ENCODE assay signal across 21 mouse cellular contexts in the genomic region with DNA sequence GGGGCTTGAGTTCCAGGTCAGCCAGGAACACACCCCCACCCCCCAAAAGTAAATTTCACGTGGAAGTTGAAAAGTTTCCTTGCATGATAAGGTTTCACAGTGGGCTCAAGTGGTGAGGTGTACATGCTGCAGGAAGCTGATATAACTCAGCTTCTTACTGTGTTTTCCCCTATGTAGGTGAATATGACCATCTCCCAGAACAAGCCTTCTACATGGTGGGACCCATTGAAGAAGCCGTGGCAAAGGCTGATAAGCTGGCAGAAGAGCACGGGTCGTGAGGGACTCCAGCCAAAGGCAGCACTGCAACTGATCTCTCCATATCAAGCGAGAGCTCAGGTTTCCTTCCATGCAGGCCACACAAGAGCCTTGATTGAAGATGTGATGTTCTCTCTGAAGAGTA. TPM values are rescaled to one million over a fixed set of nuclear protein-coding genes. Genes with fewer than 3 reads are reported as not detected.
DNase-seq lines count a peak whose midpoint lies in the region; ATAC-seq and TF ChIP-seq lines count a peak whose summit lies in the region.
"Had no signal": no experiment of that assay in that cellular context is flagged by ENCODE, and none has a peak within 500 bp of the region (broad histone marks: within the 10 kb centered on the region; RNA-seq: fewer than 3 reads in every experiment).

No protein-coding gene starts in this region.

- TF ChIP-seq CTCF in heart, adult 2 months (IDR thresholded peaks at IDR 0.05), result no peak
- no peak for TF ChIP-seq CTCF in liver, embryonic 14.5 days (IDR thresholded peaks at IDR 0.05; ENCODE audit: low read depth)

- H3K4me2 ChIP-seq in liver, embryonic 14.5 days (ENCODE audit: low read depth), result peak overlapping the region; percentile 88; the same call in 1 of the 2 replicates
- no peak overlapping the region for H3K4me2 ChIP-seq in liver, embryonic 11.5 days
- H3K4me2 ChIP-seq in midbrain, embryonic 13.5 days (replicated peaks), result no peak overlapping the region
- H3K4me2 ChIP-seq: forebrain, embryonic 13.5 days; hindbrain, embryonic 14.5 days; midbrain, embryonic 12.5 days had no signal

- peaks cover 50% of the 10 kb centered on the region for H3K36me3 ChIP-seq in heart, adult 2 months (ENCODE audit: control insufficient read depth, insufficient read depth, low read length)
- peaks cover 56% of the 10 kb centered on the region for H3K36me3 ChIP-seq in liver, embryonic 14.5 days (replicated peaks; ENCODE audit: control insufficient read depth, insufficient read depth, low read depth)
- peaks cover 46% of the 10 kb centered on the region for H3K36me3 ChIP-seq in liver, embryonic 11.5 days (ENCODE audit: control insufficient read depth, insufficient read depth, low read length)
- peaks cover 59% of the 10 kb centered on the region for H3K36me3 ChIP-seq in midbrain, embryonic 13.5 days

- intact Hi-C loops in heart, adult 2 months (cut with DNase I), result loop anchor here (1.0 to 10.0 kb wide), 2 partner anchors 31 to 405 kb away; partner anchors contain the start of genes Myl6 and Myl6b

- peak; percentile 35 for DNase-seq in cerebellum, adult 9-10 months
- no peak for DNase-seq in cerebellum, postnatal 36 days
- peak; percentile 23 for DNase-seq in heart, postnatal 4 days
- no peak for DNase-seq in heart, adult 2 months
- DNase-seq in liver, embryonic 14.5 days (ENCODE audit: low read depth in 3 of 3, low spot score in 3 of 3), result no peak
- DNase-seq in liver, embryonic 11.5 days (ENCODE audit: low spot score), result no peak
- DNase-seq: adrenal gland, adult 8-10 months; cerebellum, adult 2 months; cerebellum, postnatal 25 days; gastrocnemius, postnatal 14 days; kidney, adult 2 months; lung, postnatal 4 days; right cerebral cortex, postnatal 14 days; thymus, postnatal 14 days had no signal

- H3K4me1 ChIP-seq in heart, adult 2 months (ENCODE audit: control insufficient read depth, insufficient read depth, low read length), result peaks cover 8% of the 10 kb centered on the region
- H3K4me1 ChIP-seq in liver, embryonic 14.5 days (replicated peaks; ENCODE audit: control insufficient read depth in 2 of 2, insufficient read depth in 2 of 2, low read length in 1 of 2), result peaks cover 25 to 38% of the 10 kb centered on the region in 2 experiments
- peaks cover 46% of the 10 kb centered on the region for H3K4me1 ChIP-seq in liver, embryonic 11.5 days (replicated peaks; ENCODE audit: control insufficient read depth, insufficient read depth, low read length)
- H3K4me1 ChIP-seq in midbrain, embryonic 13.5 days (replicated peaks), result peaks cover 52% of the 10 kb centered on the region

- no peak; the same call in 1 of the 2 replicates for TF ChIP-seq POLR2A in heart, adult 2 months (IDR thresholded peaks at IDR 0.05; ENCODE audit: insufficient read depth, low read depth, low read length)

- ATAC-seq in liver, embryonic 14.5 days (ENCODE audit: insufficient read depth), result no peak
- ATAC-seq in liver, embryonic 11.5 days (replicated peaks; ENCODE audit: low FRiP score), result no peak
- no peak for ATAC-seq in midbrain, embryonic 13.5 days
- ATAC-seq: forebrain, embryonic 13.5 days; inflammation-experienced regulatory T-cells, adult 6 months had no signal

- H3K9me3 ChIP-seq in liver, embryonic 14.5 days (ENCODE audit: control insufficient read depth, low read length), result no peaks in the 10 kb centered on the region
- no peaks in the 10 kb centered on the region for H3K9me3 ChIP-seq in liver, embryonic 11.5 days (ENCODE audit: control insufficient read depth, low read length)
- no peaks in the 10 kb centered on the region for H3K9me3 ChIP-seq in midbrain, embryonic 13.5 days
- H3K9me3 ChIP-seq: forebrain, embryonic 13.5 days; megakaryocyte, embryonic 14.5 days; midbrain, embryonic 12.5 days had no signal

- H3K27me3 ChIP-seq in heart, adult 2 months (ENCODE audit: control insufficient read depth, insufficient read depth, low read length), result no peaks in the 10 kb centered on the region
- H3K27me3 ChIP-seq in liver, embryonic 14.5 days (ENCODE audit: control insufficient read depth, insufficient read depth, low read length), result no peaks in the 10 kb centered on the region
- H3K27me3 ChIP-seq in liver, embryonic 11.5 days (replicated peaks; ENCODE audit: control insufficient read depth, insufficient read depth, low read length), result no peaks in the 10 kb centered on the region
- H3K27me3 ChIP-seq in midbrain, embryonic 13.5 days, result no peaks in the 10 kb centered on the region
- H3K27me3 ChIP-seq: CH12.LX; forebrain, embryonic 13.5 days; megakaryocyte, embryonic 14.5 days; midbrain, embryonic 12.5 days had no signal

- no peak overlapping the region for H3K9ac ChIP-seq in heart, adult 2 months (ENCODE audit: low read depth, low read length)
- H3K9ac ChIP-seq in liver, embryonic 14.5 days (replicated peaks), result no peak overlapping the region
- H3K9ac ChIP-seq in liver, embryonic 11.5 days (ENCODE audit: low read depth, low read length), result no peak overlapping the region
- H3K9ac ChIP-seq in midbrain, embryonic 13.5 days (replicated peaks), result no peak overlapping the region
- H3K9ac ChIP-seq: forebrain, embryonic 13.5 days; hindbrain, embryonic 14.5 days; midbrain, embryonic 12.5 days had no signal

- no peak for TF ChIP-seq EP300 in heart, adult 2 months (IDR thresholded peaks at IDR 0.05; ENCODE audit: insufficient read depth, low read depth, low read length)
- no peak for TF ChIP-seq EP300 in liver, embryonic 14.5 days (IDR thresholded peaks at IDR 0.05; ENCODE audit: low read depth)

- 27% methylated on average over 5 of the region's 5 CpGs for WGBS in heart, adult 2 months
- WGBS in liver, embryonic 14.5 days (ENCODE audit: insufficient replicate concordance), result 20% methylated on average over 5 of the region's 5 CpGs
- 38% methylated on average over 5 of the region's 5 CpGs for WGBS in liver, embryonic 11.5 days
- WGBS in midbrain, embryonic 13.5 days, result 76% methylated on average over 5 of the region's 5 CpGs

- peaks cover 2% of the 10 kb centered on the region; the same call in 1 of the 2 replicates for H3K79me2 ChIP-seq in heart, adult 2 months (replicated peaks; ENCODE audit: control insufficient read depth, insufficient read depth, low read length)

- H3K27ac ChIP-seq in heart, adult 2 months, result no peak overlapping the region
- H3K27ac ChIP-seq in liver, embryonic 14.5 days, result peak overlapping the region; percentile 38
- H3K27ac ChIP-seq in liver, embryonic 11.5 days (ENCODE audit: low read depth, low read length), result no peak overlapping the region
- H3K27ac ChIP-seq in midbrain, embryonic 13.5 days, result no peak overlapping the region
- H3K27ac ChIP-seq: hindbrain, embryonic 14.5 days had no signal

- no peak overlapping the region for H3K4me3 ChIP-seq in heart, adult 2 months
- H3K4me3 ChIP-seq in liver, embryonic 14.5 days (ENCODE audit: insufficient read depth in 1 of 2, low read depth in 2 of 2, low read length in 2 of 2), result no peak overlapping the region
- no peak overlapping the region for H3K4me3 ChIP-seq in liver, embryonic 11.5 days (ENCODE audit: low read depth, low read length)
- no peak overlapping the region for H3K4me3 ChIP-seq in midbrain, embryonic 13.5 days (replicated peaks)
- H3K4me3 ChIP-seq: forebrain, embryonic 13.5 days; megakaryocyte, embryonic 14.5 days; midbrain, embryonic 12.5 days had no signal

RNA-seq across cellular contexts. Expression of gene Baz2a, which starts 1.5 kb away (rescaled TPM):
- total RNA-seq in heart, postnatal 4 days (2021), result 10 to 100 TPM; 28.0 to 30.0 TPM
- total RNA-seq in heart, adult 2 months (2021), result 10 to 100 TPM; 18.4 to 22.4 TPM
- 15.5 and 23.7 TPM in 2 replicates for polyA plus RNA-seq in heart, adult 2 months (2012; rRNA removed)
- 9.5 TPM in 2 replicates for polyA plus RNA-seq in liver, embryonic 14.5 days (2012; rRNA removed)
- 9.1 and 10.3 TPM in 2 replicates for polyA plus RNA-seq in liver, embryonic 14.5 days (2014; fragmentation: Nextera tagmentation; extraction: Ambion mirVana)
- polyA plus RNA-seq in liver, embryonic 11.5 days (2014; fragmentation: Nextera tagmentation; extraction: Ambion mirVana), result 11.1 and 13.0 TPM in 2 replicates
- 13.8 and 13.9 TPM in 2 replicates for polyA plus RNA-seq in midbrain, embryonic 13.5 days (2015; fragmentation: Nextera tagmentation; extraction: Ambion mirVana)

RNA-seq across cellular contexts. Expression of gene Atp5b, which starts 6.8 kb away (rescaled TPM):
- 1,000 to 10,000 TPM; 6,416 to 6,613 TPM for total RNA-seq in heart, postnatal 4 days (2021)
- total RNA-seq in heart, adult 2 months (2021), result 1,000 to 10,000 TPM; 7,689 to 9,158 TPM
- polyA plus RNA-seq in heart, adult 2 months (2012; rRNA removed), result 8,017 and 9,446 TPM in 2 replicates
- polyA plus RNA-seq in liver, embryonic 14.5 days (2012; rRNA removed), result 910 and 999 TPM in 2 replicates
- 1,823 and 1,877 TPM in 2 replicates for polyA plus RNA-seq in liver, embryonic 14.5 days (2014; fragmentation: Nextera tagmentation; extraction: Ambion mirVana)
- polyA plus RNA-seq in liver, embryonic 11.5 days (2014; fragmentation: Nextera tagmentation; extraction: Ambion mirVana), result 2,564 and 2,777 TPM in 2 replicates
- polyA plus RNA-seq in midbrain, embryonic 13.5 days (2015; fragmentation: Nextera tagmentation; extraction: Ambion mirVana), result 2,005 and 2,018 TPM in 2 replicates

RNA-seq across cellular contexts. Expression of gene Ptges3, which starts 31.1 kb away (rescaled TPM):
- total RNA-seq in heart, postnatal 4 days (2021), result 100 to 1,000 TPM; 125 to 132 TPM
- 10 to 100 TPM; 96.0 to 97.3 TPM for total RNA-seq in heart, adult 2 months (2021)
- polyA plus RNA-seq in heart, adult 2 months (2012; rRNA removed), result 16.3 and 19.2 TPM in 2 replicates
- polyA plus RNA-seq in liver, embryonic 14.5 days (2012; rRNA removed), result 20.9 and 40.1 TPM in 2 replicates
- polyA plus RNA-seq in liver, embryonic 14.5 days (2014; fragmentation: Nextera tagmentation; extraction: Ambion mirVana), result 233 and 244 TPM in 2 replicates
- polyA plus RNA-seq in liver, embryonic 11.5 days (2014; fragmentation: Nextera tagmentation; extraction: Ambion mirVana), result 527 and 567 TPM in 2 replicates
- polyA plus RNA-seq in midbrain, embryonic 13.5 days (2015; fragmentation: Nextera tagmentation; extraction: Ambion mirVana), result 443 and 496 TPM in 2 replicates

RNA-seq across cellular contexts. Expression of gene Naca, which starts 54.5 kb away (rescaled TPM):
- 100 to 1,000 TPM; 738 to 766 TPM for total RNA-seq in heart, postnatal 4 days (2021)
- 100 to 1,000 TPM; 436 to 544 TPM for total RNA-seq in heart, adult 2 months (2021)
- 204 and 212 TPM in 2 replicates for polyA plus RNA-seq in heart, adult 2 months (2012; rRNA removed)
- polyA plus RNA-seq in liver, embryonic 14.5 days (2012; rRNA removed), result 160 and 272 TPM in 2 replicates
- polyA plus RNA-seq in liver, embryonic 14.5 days (2014; fragmentation: Nextera tagmentation; extraction: Ambion mirVana), result 519 and 530 TPM in 2 replicates
- polyA plus RNA-seq in liver, embryonic 11.5 days (2014; fragmentation: Nextera tagmentation; extraction: Ambion mirVana), result 1,053 and 1,054 TPM in 2 replicates
- 643 and 661 TPM in 2 replicates for polyA plus RNA-seq in midbrain, embryonic 13.5 days (2015; fragmentation: Nextera tagmentation; extraction: Ambion mirVana)

Comparison
In these comparisons a context has a peak if more than half of its experiments do, and no peak if none do; other contexts are left out.
1. DNase-seq: peak in cerebellum, adult 9-10 months (single experiment) and heart, postnatal 4 days (single experiment); none in cerebellum, postnatal 36 days (0 of 2), heart, adult 2 months (0 of 2), liver, embryonic 14.5 days (0 of 3) and liver, embryonic 11.5 days (single experiment).